ENCODE assay signal across 22 mouse cellular contexts in the genomic region with DNA sequence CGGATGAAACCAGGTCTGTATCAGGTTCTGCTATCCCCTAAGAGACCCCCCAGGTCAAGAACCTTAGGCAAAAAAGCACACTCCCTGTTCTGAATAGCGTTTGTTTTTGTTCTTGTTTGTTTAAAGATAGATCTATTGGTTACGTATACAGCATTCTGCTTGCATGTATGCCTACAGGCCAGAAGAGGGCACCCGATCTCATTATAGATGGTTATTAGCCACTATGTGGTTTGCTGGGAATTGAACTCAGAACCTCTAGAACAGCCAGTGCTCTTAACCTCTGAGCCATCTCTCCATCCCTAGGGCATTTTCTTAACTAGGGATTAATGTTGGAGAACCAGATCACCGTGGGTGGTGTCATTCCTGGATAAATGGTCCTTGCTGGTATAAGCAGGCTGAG. TPM values are rescaled to one million over a fixed set of nuclear protein-coding genes. Genes with fewer than 3 reads are reported as not detected.
DNase-seq lines count a peak whose midpoint lies in the region; ATAC-seq and TF ChIP-seq lines count a peak whose summit lies in the region.
"Had no signal": no experiment of that assay in that cellular context is flagged by ENCODE, and none has a peak within 500 bp of the region (broad histone marks: within the 10 kb centered on the region; RNA-seq: fewer than 3 reads in every experiment).

No protein-coding gene starts in this region.

- peaks cover 8% of the 10 kb centered on the region; the same call in 1 of the 2 replicates for H3K27me3 ChIP-seq in heart, embryonic 10.5 days (ENCODE audit: insufficient read depth, poor library complexity, severe bottlenecking)
- H3K27me3 ChIP-seq in heart, embryonic 11.5 days (ENCODE audit: control insufficient read depth, insufficient read depth, low read length), result no peaks in the 10 kb centered on the region
- H3K27me3 ChIP-seq in MEL (ENCODE audit: control insufficient read depth in 1 of 2, insufficient read depth in 2 of 2, low read length in 2 of 2), result peaks cover 0 to 6% of the 10 kb centered on the region in 2 experiments; a peak in 3 of 4 replicates
- H3K27me3 ChIP-seq in neural tube, embryonic 15.5 days (replicated peaks), result no peaks in the 10 kb centered on the region
- H3K27me3 ChIP-seq: forebrain, embryonic 12.5 days had no signal

- no peak overlapping the region for H3K9ac ChIP-seq in heart, embryonic 11.5 days (ENCODE audit: low read depth, low read length)
- H3K9ac ChIP-seq in MEL (ENCODE audit: control insufficient read depth, low read depth, low read length, poor library complexity, severe bottlenecking), result no peak overlapping the region
- H3K9ac ChIP-seq in neural tube, embryonic 15.5 days (replicated peaks), result no peak overlapping the region
- H3K9ac ChIP-seq: embryonic facial prominence, embryonic 13.5 days; forebrain, embryonic 12.5 days; hindbrain, embryonic 13.5 days had no signal

- H3K4me3 ChIP-seq in heart, embryonic 10.5 days, result no peak overlapping the region
- no peak overlapping the region for H3K4me3 ChIP-seq in heart, embryonic 11.5 days (ENCODE audit: low read depth, low read length)
- H3K4me3 ChIP-seq in left cerebral cortex, adult 2 months, result no peak overlapping the region
- H3K4me3 ChIP-seq in MEL (ENCODE audit: control insufficient read depth in 1 of 2, insufficient read depth in 1 of 2, low read depth in 2 of 2, low read length in 2 of 2), result no peak overlapping the region
- no peak overlapping the region for H3K4me3 ChIP-seq in neural tube, embryonic 15.5 days (replicated peaks)
- H3K4me3 ChIP-seq: embryonic facial prominence, embryonic 13.5 days; forebrain, embryonic 12.5 days; hindbrain, embryonic 13.5 days had no signal

- H3K79me2 ChIP-seq in MEL (ENCODE audit: control insufficient read depth, insufficient read depth, low read length, poor library complexity), result no peaks in the 10 kb centered on the region

- no peaks in the 10 kb centered on the region for H3K36me3 ChIP-seq in heart, embryonic 10.5 days
- no peaks in the 10 kb centered on the region for H3K36me3 ChIP-seq in heart, embryonic 11.5 days (ENCODE audit: control insufficient read depth, insufficient read depth, low read length)
- H3K36me3 ChIP-seq in MEL (ENCODE audit: control insufficient read depth in 1 of 2, insufficient read depth in 2 of 2, low read length in 2 of 2), result no peaks in the 10 kb centered on the region
- H3K36me3 ChIP-seq in neural tube, embryonic 15.5 days, result peaks cover 44% of the 10 kb centered on the region
- H3K36me3 ChIP-seq: embryonic facial prominence, embryonic 13.5 days; G1E had no signal

- no peak for TF ChIP-seq EP300 in MEL (IDR thresholded peaks at IDR 0.05; ENCODE audit: low read depth in 1 of 2, low read length in 2 of 2)

- H3K4me2 ChIP-seq in heart, embryonic 11.5 days, result no peak overlapping the region
- no peak overlapping the region for H3K4me2 ChIP-seq in neural tube, embryonic 15.5 days
- H3K4me2 ChIP-seq: embryonic facial prominence, embryonic 13.5 days; forebrain, embryonic 12.5 days; hindbrain, embryonic 13.5 days had no signal

- intact Hi-C loops in left cerebral cortex, adult 2 months (cut with DNase I), result no loop called here

- H3K4me1 ChIP-seq in heart, embryonic 10.5 days, result peaks cover 4% of the 10 kb centered on the region
- H3K4me1 ChIP-seq in heart, embryonic 11.5 days (ENCODE audit: control insufficient read depth, insufficient read depth, low read length), result peaks cover 2% of the 10 kb centered on the region; the same call in 1 of the 2 replicates
- no peaks in the 10 kb centered on the region for H3K4me1 ChIP-seq in MEL (ENCODE audit: control insufficient read depth in 1 of 2, insufficient read depth in 2 of 2, low read length in 2 of 2)
- H3K4me1 ChIP-seq in neural tube, embryonic 15.5 days, result peaks cover 12% of the 10 kb centered on the region

- H3K27ac ChIP-seq in heart, embryonic 10.5 days, result no peak overlapping the region
- H3K27ac ChIP-seq in heart, embryonic 11.5 days (ENCODE audit: low read depth, low read length), result no peak overlapping the region
- no peak overlapping the region for H3K27ac ChIP-seq in left cerebral cortex, adult 2 months
- H3K27ac ChIP-seq in MEL (ENCODE audit: control insufficient read depth, low read depth, low read length), result no peak overlapping the region
- no peak overlapping the region for H3K27ac ChIP-seq in neural tube, embryonic 15.5 days (replicated peaks)
- H3K27ac ChIP-seq: embryonic facial prominence, embryonic 13.5 days; forebrain, embryonic 12.5 days; hindbrain, embryonic 13.5 days had no signal

- TF ChIP-seq CTCF in left cerebral cortex, adult 2 months (IDR thresholded peaks at IDR 0.05), result peak; percentile 29; the same call in 1 of the 2 replicates
- peak in 2 of 3 experiments; percentile 5 to 27; a peak in 2 of 6 replicates for TF ChIP-seq CTCF in MEL (IDR thresholded peaks at IDR 0.05 in 2 of 3, conservative IDR thresholded peaks at IDR 0.05 in 1 of 3; ENCODE audit: control insufficient read depth in 1 of 3, insufficient read depth in 1 of 3, low read depth in 2 of 3, low read length in 3 of 3, poor library complexity in 1 of 3, severe bottlenecking in 1 of 3)

- TF ChIP-seq POLR2A in MEL (IDR thresholded peaks at IDR 0.05; ENCODE audit: control insufficient read depth in 1 of 2, insufficient read depth in 1 of 2, low read depth in 1 of 2, low read length in 2 of 2, poor library complexity in 1 of 2), result no peak

- TF ChIP-seq RAD21 in MEL (IDR thresholded peaks at IDR 0.05; ENCODE audit: low read depth, low read length), result no peak; the same call in 1 of the 2 replicates

- no peak for ATAC-seq in heart, embryonic 11.5 days (replicated peaks; ENCODE audit: insufficient number of reproducible peaks, low FRiP score, low TSS enrichment)
- no peak for ATAC-seq in neural tube, embryonic 15.5 days (ENCODE audit: low FRiP score)
- ATAC-seq: forebrain, embryonic 16.5 days had no signal

- peak; percentile 45 for DNase-seq in heart, embryonic 10.5 days (ENCODE audit: low spot score)
- DNase-seq in left cerebral cortex, adult 2 months (ENCODE audit: extremely low spot score in 1 of 2, low spot score in 2 of 2), result no peak
- no peak for DNase-seq in left cerebral cortex, adult 18-20 months (ENCODE audit: low spot score in 2 of 2)
- DNase-seq in 416B (ENCODE audit: low read depth) (peak; percentile 33), MEL (ENCODE audit: low read depth, low spot score) (no peak)
- no peak for DNase-seq in ovary, adult 18-20 months (ENCODE audit: low spot score)
- DNase-seq: adrenal gland, adult 2 months; adrenal gland, postnatal 25 days; cerebellum, adult 18-20 months; cerebellum, adult 9-11 months; cerebellum, postnatal 36 days; gastrocnemius, postnatal 14 days; heart, postnatal 10 days had no signal

- no peaks in the 10 kb centered on the region for H3K9me3 ChIP-seq in heart, embryonic 10.5 days
- H3K9me3 ChIP-seq in heart, embryonic 11.5 days (replicated peaks; ENCODE audit: control insufficient read depth, low read length), result no peaks in the 10 kb centered on the region
- no peaks in the 10 kb centered on the region for H3K9me3 ChIP-seq in MEL (replicated peaks; ENCODE audit: insufficient read depth, low read length)
- no peaks in the 10 kb centered on the region for H3K9me3 ChIP-seq in neural tube, embryonic 15.5 days (replicated peaks)
- H3K9me3 ChIP-seq: embryonic facial prominence, embryonic 13.5 days; forebrain, embryonic 12.5 days; G1E; hindbrain, embryonic 13.5 days had no signal

- 49% methylated on average over 5 of the region's 5 CpGs for WGBS in heart, embryonic 10.5 days
- 57% methylated on average over 5 of the region's 5 CpGs for WGBS in heart, embryonic 11.5 days (ENCODE audit: insufficient replicate concordance)
- 68% methylated on average over 5 of the region's 5 CpGs for WGBS in neural tube, embryonic 15.5 days

RNA-seq across cellular contexts. Expression of a gene that starts 6.0 kb away (rescaled TPM):
- 1.0 and 2.8 TPM in 2 replicates for polyA plus RNA-seq in heart, embryonic 10.5 days (2016; fragmentation: Nextera tagmentation; extraction: Ambion mirVana)
- 0.77 and 1.3 TPM in 2 replicates for polyA plus RNA-seq in heart, embryonic 11.5 days (2014; fragmentation: Nextera tagmentation; extraction: Ambion mirVana)
- 100 to 1,000 TPM; 270 to 272 TPM for total RNA-seq in left cerebral cortex, adult 2 months (2021)
- total RNA-seq in left cerebral cortex, adult 18-20 months (2021), result 100 to 1,000 TPM; 281 to 299 TPM
- total RNA-seq in MEL (2012; rRNA removed), result not detected in 2 replicates
- polyA plus RNA-seq in MEL (2012; ENCODE audit: insufficient read depth in 1 of 2, insufficient read length in 2 of 2, low read depth in 1 of 2, low replicate concordance in 2 of 2, missing spikeins in 1 of 2), result not detected
- polyA plus RNA-seq in neural tube, embryonic 15.5 days (2015; fragmentation: Nextera tagmentation; extraction: Ambion mirVana), result 77.0 and 94.1 TPM in 2 replicates
- total RNA-seq: G1E; gastrocnemius, adult 18-20 months; hematopoietic stem cell, adult 5-6 weeks had no signal
- polyA plus RNA-seq: G1E had no signal

RNA-seq across cellular contexts. Expression of a gene that starts 9.1 kb away (rescaled TPM):
- 0.63 and 0.65 TPM in 2 replicates for polyA plus RNA-seq in heart, embryonic 10.5 days (2016; fragmentation: Nextera tagmentation; extraction: Ambion mirVana)
- 0.19 and 0.44 TPM in 2 replicates for polyA plus RNA-seq in heart, embryonic 11.5 days (2014; fragmentation: Nextera tagmentation; extraction: Ambion mirVana)
- under 1 TPM; 0.20 to 0.49 TPM for total RNA-seq in left cerebral cortex, adult 2 months (2021)
- under 1 TPM; 0.23 to 0.37 TPM for total RNA-seq in left cerebral cortex, adult 18-20 months (2021)
- 0.69 and 0.73 TPM in 2 replicates for total RNA-seq in MEL (2012; rRNA removed)
- polyA plus RNA-seq in MEL (2012; ENCODE audit: insufficient read depth in 1 of 2, insufficient read length in 2 of 2, low read depth in 1 of 2, low replicate concordance in 2 of 2, missing spikeins in 1 of 2), result 1 to 10 TPM in 1 of 2 experiments, not detected in 1; 2.9 TPM
- 1.8 and 2.1 TPM in 2 replicates for polyA plus RNA-seq in neural tube, embryonic 15.5 days (2015; fragmentation: Nextera tagmentation; extraction: Ambion mirVana)
- total RNA-seq: G1E; gastrocnemius, adult 18-20 months had no signal
- polyA plus RNA-seq: G1E had no signal

RNA-seq across cellular contexts. Expression of a gene that starts 17.3 kb away (rescaled TPM):
- 960 and 1,463 TPM in 2 replicates for polyA plus RNA-seq in heart, embryonic 10.5 days (2016; fragmentation: Nextera tagmentation; extraction: Ambion mirVana)
- 1,570 and 1,662 TPM in 2 replicates for polyA plus RNA-seq in heart, embryonic 11.5 days (2014; fragmentation: Nextera tagmentation; extraction: Ambion mirVana)
- total RNA-seq in left cerebral cortex, adult 2 months (2021), result under 1 TPM; 0.84 to 0.96 TPM
- total RNA-seq in left cerebral cortex, adult 18-20 months (2021), result 1 to 10 TPM in 1 of 2 experiments, under 1 TPM in 1; 0.88 to 1.3 TPM
- total RNA-seq in MEL (2012; rRNA removed), result 281 and 353 TPM in 2 replicates
- polyA plus RNA-seq in MEL (2012; ENCODE audit: insufficient read depth in 1 of 2, insufficient read length in 2 of 2, low read depth in 1 of 2, low replicate concordance in 2 of 2, missing spikeins in 1 of 2), result 100 to 1,000 TPM in 1 of 2 experiments, not detected in 1; 328 TPM
- polyA plus RNA-seq in neural tube, embryonic 15.5 days (2015; fragmentation: Nextera tagmentation; extraction: Ambion mirVana), result 1.8 and 2.4 TPM in 2 replicates
- total RNA-seq: G1E; gastrocnemius, adult 18-20 months had no signal

RNA-seq across cellular contexts. Expression of a gene that starts 25.2 kb away (rescaled TPM):
- 97.0 and 167 TPM in 2 replicates for polyA plus RNA-seq in heart, embryonic 10.5 days (2016; fragmentation: Nextera tagmentation; extraction: Ambion mirVana)
- 260 and 262 TPM in 2 replicates for polyA plus RNA-seq in heart, embryonic 11.5 days (2014; fragmentation: Nextera tagmentation; extraction: Ambion mirVana)
- total RNA-seq in left cerebral cortex, adult 2 months (2021), result 1 to 10 TPM; 7.4 to 9.2 TPM
- total RNA-seq in left cerebral cortex, adult 18-20 months (2021), result 10 to 100 TPM in 1 of 2 experiments, 1 to 10 TPM in 1; 7.6 to 11.7 TPM
- total RNA-seq in MEL (2012; rRNA removed), result 5.0 and 5.4 TPM in 2 replicates
- 10 to 100 TPM in 1 of 2 experiments, not detected in 1; 16.4 TPM for polyA plus RNA-seq in MEL (2012; ENCODE audit: insufficient read depth in 1 of 2, insufficient read length in 2 of 2, low read depth in 1 of 2, low replicate concordance in 2 of 2, missing spikeins in 1 of 2)
- 22.8 and 29.5 TPM in 2 replicates for polyA plus RNA-seq in neural tube, embryonic 15.5 days (2015; fragmentation: Nextera tagmentation; extraction: Ambion mirVana)
- total RNA-seq: G1E had no signal
- polyA plus RNA-seq: adrenal gland, adult 2 months had no signal

RNA-seq across cellular contexts. Expression of a gene that starts 39.9 kb away (rescaled TPM):
- polyA plus RNA-seq in heart, embryonic 10.5 days (2016; fragmentation: Nextera tagmentation; extraction: Ambion mirVana), result 30.9 and 46.0 TPM in 2 replicates
- polyA plus RNA-seq in heart, embryonic 11.5 days (2014; fragmentation: Nextera tagmentation; extraction: Ambion mirVana), result 32.9 and 33.4 TPM in 2 replicates
- total RNA-seq in left cerebral cortex, adult 2 months (2021), result 100 to 1,000 TPM; 173 to 177 TPM
- 100 to 1,000 TPM; 154 TPM for total RNA-seq in left cerebral cortex, adult 18-20 months (2021)
- total RNA-seq in MEL (2012; rRNA removed), result 51.4 and 64.2 TPM in 2 replicates
- 100 to 1,000 TPM in 1 of 2 experiments, not detected in 1; 153 TPM for polyA plus RNA-seq in MEL (2012; ENCODE audit: insufficient read depth in 1 of 2, insufficient read length in 2 of 2, low read depth in 1 of 2, low replicate concordance in 2 of 2, missing spikeins in 1 of 2)
- 38.8 and 44.6 TPM in 2 replicates for polyA plus RNA-seq in neural tube, embryonic 15.5 days (2015; fragmentation: Nextera tagmentation; extraction: Ambion mirVana)

Comparison
In these comparisons a context has a peak if more than half of its experiments do, and no peak if none do; other contexts are left out.
1. DNase-seq: peak in heart, embryonic 10.5 days (single experiment) and 416B (single experiment); none in left cerebral cortex, adult 2 months (0 of 2), left cerebral cortex, adult 18-20 months (0 of 2), MEL (single experiment) and ovary, adult 18-20 months (single experiment).
2. RNA of a gene that starts 6.0 kb away (polyA plus RNA-seq): 77.0 to 94.1 TPM in neural tube, embryonic 15.5 days; 1.0 to 2.8 TPM in heart, embryonic 10.5 days, 0.77 to 1.3 TPM in heart, embryonic 11.5 days and not detected in MEL; every median in the first group is over 10 times any median in the second.
3. RNA of a gene that starts 17.3 kb away (polyA plus RNA-seq): 1,570 to 1,662 TPM in heart, embryonic 11.5 days, 960 to 1,463 TPM in heart, embryonic 10.5 days and 328 TPM in MEL; 1.8 to 2.4 TPM in neural tube, embryonic 15.5 days; every median in the first group is over 10 times any median in the second.